Mouse (Mus musculus) kidney, postnatal 10 days (tissue): ENCODE data around the gene Gstm1.
A peak's percentile ranks its signal among the peaks of the same experiment; 100 is the strongest.
"Not testable (repeated sequence)": the region's sequence is repeated elsewhere in the genome, so short reads cannot be mapped to it uniquely, and the experiment has no call there.

Experiments used
- DNase-seq: peaks from one replicate; pipeline ENCODE4 v3.0.0; 2021; ENCODE audit warnings: mixed read lengths

The Gstm1 gene

GRCm38 (mm10) chr3:108014974-108015346, 2.8 kb downstream of the Gstm1 start:
- no peak for DNase-seq

DNA sequence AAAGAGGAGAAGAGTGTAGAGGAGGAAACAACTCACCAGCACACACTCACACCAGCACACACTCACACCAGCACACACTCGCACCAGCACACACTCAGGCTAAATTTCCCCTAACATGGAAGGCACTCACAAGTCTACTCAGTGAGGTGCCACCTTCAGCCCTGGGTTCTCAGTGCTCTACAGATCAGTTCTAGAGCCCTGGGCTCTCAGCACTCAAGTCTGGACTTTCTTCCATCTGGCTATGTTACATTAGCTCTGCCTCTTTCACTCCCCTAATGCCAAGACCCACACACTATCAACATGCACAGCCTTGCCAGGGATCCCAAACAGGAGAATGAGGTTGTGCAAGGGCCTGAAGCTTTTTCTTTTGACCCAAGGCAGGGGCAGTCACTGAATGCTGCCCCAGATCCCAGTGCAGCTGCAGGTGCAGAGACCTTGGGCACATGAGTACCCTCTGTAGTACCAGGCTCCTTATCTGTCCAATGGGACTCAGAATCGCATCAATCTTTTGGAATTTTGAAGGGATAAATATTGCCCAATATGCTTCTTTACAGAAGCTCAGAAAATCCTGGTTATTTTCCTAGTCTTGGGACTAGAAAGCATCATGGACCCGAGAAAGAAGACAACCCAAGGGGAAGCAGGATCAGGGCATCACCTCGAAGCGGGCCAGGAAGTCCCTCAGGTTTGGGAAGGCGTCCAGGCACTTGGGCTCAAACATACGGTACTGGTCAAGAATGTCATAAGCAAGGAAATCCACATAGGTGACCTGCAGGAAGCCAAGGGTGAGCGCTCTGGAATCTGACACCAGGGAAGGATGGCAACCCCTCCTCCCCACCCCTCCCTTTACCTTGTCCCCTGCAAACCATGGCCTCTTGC, 3.4 kb downstream of the Gstm1 start:
- DNase-seq = no peak

- DNase-seq = peak; percentile 66
These were observed 4.4 kb downstream of the Gstm1 start for GRCm38 (mm10) chr3:108013331-108013871.

DNA sequence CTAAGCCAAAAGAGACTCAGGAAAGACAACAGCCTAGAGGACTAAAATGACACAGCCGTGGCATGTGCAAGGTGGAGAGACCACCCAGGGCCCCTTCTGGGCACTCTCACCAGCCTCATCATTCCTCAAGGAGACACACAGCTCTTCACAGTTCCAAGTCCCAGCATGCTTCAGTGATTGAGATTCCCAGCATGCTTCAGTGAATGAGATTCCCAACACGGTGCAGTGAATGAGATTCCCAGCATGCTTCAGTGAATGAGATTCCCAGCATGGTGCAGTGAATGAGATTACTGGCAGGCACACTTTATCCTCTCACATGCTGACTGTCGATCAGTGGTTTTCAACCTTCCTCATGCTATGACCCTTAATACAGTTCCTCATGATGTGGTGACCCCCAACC, 6.2 kb downstream of the Gstm1 start:
- DNase-seq = no peak

DNA sequence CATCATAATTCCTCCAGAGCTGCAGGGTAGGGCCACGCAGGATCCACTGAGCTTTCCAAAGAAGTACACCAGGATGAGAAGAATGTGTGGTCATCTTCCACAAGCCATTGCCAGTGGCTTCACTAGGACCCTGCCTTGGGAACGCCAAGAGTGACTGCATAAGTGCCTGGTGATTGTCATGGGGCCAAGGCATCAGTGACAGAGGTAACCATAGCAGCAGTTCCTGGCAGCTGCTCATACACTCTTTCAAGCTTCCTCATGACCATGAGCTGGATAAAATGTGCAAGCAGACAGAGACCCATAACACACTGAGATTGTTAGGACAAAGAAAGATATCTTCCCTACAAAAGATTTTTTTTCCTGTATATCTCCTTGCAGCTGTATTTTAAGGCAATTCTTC, 7.5 kb downstream of the Gstm1 start:
- DNase-seq = no peak

DNA sequence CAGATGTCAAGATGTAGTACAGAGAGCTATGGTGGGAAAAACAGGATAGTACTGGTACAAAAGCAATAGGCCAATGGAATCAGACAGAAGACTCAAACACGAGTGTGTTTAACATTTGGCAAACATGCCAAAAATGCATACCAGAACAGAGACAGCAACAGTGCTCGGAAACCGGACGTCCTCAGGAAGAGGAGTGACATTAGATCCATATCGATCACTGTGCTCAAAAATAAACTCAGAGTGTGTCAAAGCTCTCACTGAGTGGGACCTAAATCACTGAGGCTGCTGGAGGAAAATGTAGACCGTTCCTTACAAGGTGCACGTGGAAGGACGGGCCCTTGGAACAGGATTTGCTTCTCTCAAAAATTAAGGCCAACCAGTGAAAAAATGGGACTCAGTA, 15.8 kb downstream of the Gstm1 start:
- no peak for DNase-seq

- DNase-seq = no peak
These were observed 18.3 kb downstream of the Gstm1 start for GRCm38 (mm10) chr3:107999491-107999890.

DNA sequence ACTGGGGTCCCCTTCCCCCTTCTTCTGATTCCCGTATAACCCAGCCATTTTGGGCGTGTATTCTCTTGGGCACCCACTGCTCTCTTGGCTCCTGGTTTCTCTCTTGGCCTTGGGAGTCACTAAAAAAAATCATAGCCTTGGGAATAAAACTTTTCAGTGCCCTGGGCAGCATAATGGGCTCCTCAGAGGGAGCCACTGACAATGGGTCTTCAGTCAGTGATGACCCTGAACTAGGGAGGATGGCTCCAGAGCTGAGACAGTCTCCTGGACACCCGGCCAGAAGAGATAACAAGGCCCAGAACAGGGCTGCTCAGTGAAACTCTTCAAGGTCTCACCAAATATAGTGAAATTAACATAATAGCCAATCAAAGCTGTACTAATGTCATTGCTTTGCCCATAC, 19.2 kb downstream of the Gstm1 start:
- no peak for DNase-seq

- DNase-seq = no peak
These were observed 21.2 kb downstream of the Gstm1 start for GRCm38 (mm10) chr3:107996576-107996975.

DNA sequence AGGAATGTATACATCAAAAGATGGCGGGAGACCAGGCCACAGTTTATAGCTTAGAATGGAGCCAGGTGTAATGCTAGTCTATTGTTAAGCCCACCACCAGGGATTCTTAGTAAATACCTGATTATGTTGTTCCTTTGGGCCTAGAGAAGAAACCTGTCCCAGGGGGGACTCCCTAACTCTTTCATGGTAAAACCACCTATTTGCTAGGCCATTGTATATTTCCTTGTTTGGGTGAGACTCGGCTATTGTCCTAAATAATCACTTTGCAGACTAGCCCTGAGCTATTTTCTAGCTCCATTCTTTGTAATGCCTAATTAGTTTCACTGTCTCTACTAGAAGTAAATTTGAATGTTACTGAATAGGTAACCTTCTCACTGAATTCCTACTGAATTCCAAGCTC, 21.8 kb downstream of the Gstm1 start:
- DNase-seq = not testable (repeated sequence)

- DNase-seq = peak; percentile 75
These were observed 31.7 kb downstream of the Gstm1 start, which contains the start of gene Gstm2 for GRCm38 (mm10) chr3:107986041-107986562. Gene Gstm2 (minus strand): TSS chr3:107986453.

DNA sequence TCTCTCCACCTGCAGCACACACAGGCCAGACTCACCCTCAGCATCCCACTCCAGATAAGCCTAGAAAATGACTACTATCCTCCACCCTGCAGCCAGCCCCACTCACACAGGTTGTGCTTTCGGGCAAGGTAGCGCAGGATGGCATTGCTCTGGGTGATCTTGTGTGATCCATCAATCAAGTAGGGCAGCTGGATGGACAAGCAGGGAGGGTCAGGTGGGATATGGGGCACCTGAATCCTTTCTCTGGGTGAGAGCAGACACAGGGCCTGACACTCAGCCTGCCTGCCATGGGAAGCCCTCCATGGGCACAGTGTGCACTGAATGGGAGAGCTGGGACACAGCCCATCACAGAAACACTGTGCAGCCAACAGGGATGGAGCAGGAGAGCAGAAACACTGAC, 32.6 kb downstream of the Gstm1 start:
- not testable (repeated sequence) for DNase-seq

DNA sequence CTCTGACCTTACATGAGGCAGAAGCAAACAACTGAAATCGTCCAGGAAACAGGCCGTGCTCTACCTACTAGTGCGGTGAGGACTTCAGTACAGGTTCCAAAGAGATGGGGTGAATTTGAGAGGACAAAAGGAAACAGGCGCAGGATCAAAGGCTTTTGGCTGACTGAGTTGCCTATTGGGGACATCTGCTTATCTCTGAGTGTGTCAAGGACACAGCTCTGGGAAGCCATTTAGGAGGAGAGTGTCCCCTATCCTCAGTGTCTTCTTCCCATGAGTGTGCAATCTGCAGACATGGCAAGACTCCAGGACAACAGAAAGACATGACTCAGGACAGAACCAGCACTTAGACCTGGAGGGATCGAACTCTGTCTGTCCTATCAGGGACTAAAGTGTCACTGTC, 33.3 kb downstream of the Gstm1 start:
- DNase-seq = no peak

DNA sequence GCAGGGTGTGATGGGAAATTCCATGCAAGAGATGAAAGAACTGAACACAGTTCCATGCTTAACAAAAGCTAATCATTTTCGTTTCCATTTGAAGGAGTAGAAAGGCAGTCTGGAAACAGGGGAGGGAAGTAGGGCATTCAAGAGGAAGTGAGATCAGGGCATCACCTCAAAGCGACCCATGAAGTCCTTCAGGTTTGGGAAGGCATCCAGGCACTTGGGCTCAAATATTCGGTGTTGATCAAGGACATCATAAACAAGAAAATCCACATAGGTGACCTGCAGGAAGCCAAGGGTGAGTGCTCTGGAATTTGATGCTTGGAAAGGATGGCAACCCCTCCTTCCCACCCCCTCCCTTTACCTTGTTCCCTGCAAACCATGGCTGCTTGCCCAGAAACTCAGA, 34.0 kb downstream of the Gstm1 start:
- DNase-seq = no peak

GRCm38 (mm10) chr3:107982726-107983125, 35.0 kb downstream of the Gstm1 start:
- no peak for DNase-seq

- no peak for DNase-seq
These were observed 36.5 kb downstream of the Gstm1 start for GRCm38 (mm10) chr3:107981261-107981660.

DNA sequence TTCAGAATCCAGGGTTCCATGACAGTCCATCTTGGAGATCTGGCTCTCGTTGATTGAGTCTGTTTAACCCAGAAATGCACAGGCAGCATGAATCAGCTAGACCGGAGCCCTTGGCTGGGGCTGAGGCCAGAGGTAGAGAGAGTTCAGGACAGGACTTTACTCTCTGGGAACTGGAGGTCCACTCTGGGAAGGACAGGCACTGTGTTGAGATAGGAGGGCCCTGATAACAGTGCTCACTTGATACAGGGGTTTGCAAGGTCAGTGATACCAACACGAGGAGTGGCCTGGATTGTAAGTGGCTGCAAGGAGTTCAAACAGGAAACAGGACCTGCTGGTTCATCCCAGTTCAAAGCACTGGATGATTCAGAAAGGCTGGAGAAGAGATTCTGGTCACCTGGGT, 40.1 kb downstream of the Gstm1 start:
- no peak for DNase-seq

- no peak for DNase-seq
These were observed 43.5 kb downstream of the Gstm1 start for GRCm38 (mm10) chr3:107974237-107974636.

- no peak for DNase-seq
These were observed 45.7 kb downstream of the Gstm1 start for GRCm38 (mm10) chr3:107972070-107972469.

GRCm38 (mm10) chr3:107971101-107971500, 46.7 kb downstream of the Gstm1 start:
- DNase-seq = not testable (repeated sequence)

- no peak for DNase-seq
These were observed 48.9 kb downstream of the Gstm1 start, which contains the start of gene Gstm3 for GRCm38 (mm10) chr3:107968724-107969395. Gene Gstm3 (minus strand): TSS chr3:107969283.

GRCm38 (mm10) chr3:107966631-107967030, 51.1 kb downstream of the Gstm1 start:
- no peak for DNase-seq

- no peak for DNase-seq
These were observed 52.2 kb downstream of the Gstm1 start for GRCm38 (mm10) chr3:107965592-107965991.
